Mouse (Mus musculus): ENCODE results near the gene Pitpna. TPM values are rescaled to one million over a fixed set of nuclear protein-coding genes. Genes with fewer than 3 reads are reported as not detected.

Gene Pitpna
- total and polyA plus RNA-seq, 2 experiments from 2014 or later = 90.7 to 109 TPM

DNA sequence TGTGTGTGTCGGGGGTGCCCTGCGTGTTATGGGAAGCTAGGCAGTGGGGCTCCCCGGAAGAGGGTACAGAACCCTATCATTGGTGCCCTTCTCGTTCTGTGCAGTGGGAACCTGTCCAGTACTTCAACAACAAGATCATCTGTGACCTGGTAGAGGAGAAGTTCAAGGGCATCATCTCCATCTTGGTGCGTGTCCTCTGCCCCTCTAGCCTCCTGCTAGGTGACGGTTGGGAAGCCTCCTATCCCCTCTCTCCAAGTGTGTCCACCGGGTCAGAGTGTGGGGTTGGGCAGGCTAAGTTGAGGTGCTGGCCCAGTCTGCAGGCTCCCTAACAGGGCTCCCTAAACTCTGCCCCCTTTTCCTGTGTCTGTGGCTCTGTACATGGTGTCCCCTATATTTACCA is 74.2 kb downstream of the Pitpna start:
- Histone ChIP-seq H3K4me2 (ENCODE audit: low read depth, low read length) (no peak overlapping the region), H3K36me3 (ENCODE audit: insufficient read depth, low read length) (peaks cover 23% of the 10 kb centered on the region; the same call in 1 of the 2 replicates), H3K4me3 (ENCODE audit: low read length) (no peak overlapping the region), H3K27me3 (ENCODE audit: insufficient read depth, low read length) (no peaks in the 10 kb centered on the region), H3K4me1 (ENCODE audit: insufficient read depth, low read length) (no peaks in the 10 kb centered on the region), H3K27ac (no peak overlapping the region), H3K9me3 (ENCODE audit: low read length) (no peaks in the 10 kb centered on the region), H3K9ac (replicated peaks; ENCODE audit: low read length) (no peak overlapping the region)
- WGBS = 94% methylated on average over 7 of the region's 7 CpGs
- DNase-seq (ENCODE audit: low spot score) = no peak
- ATAC-seq = no peak
- no peak for TF ChIP-seq CTCF (IDR thresholded peaks at IDR 0.05; ENCODE audit: low read depth)

DNA sequence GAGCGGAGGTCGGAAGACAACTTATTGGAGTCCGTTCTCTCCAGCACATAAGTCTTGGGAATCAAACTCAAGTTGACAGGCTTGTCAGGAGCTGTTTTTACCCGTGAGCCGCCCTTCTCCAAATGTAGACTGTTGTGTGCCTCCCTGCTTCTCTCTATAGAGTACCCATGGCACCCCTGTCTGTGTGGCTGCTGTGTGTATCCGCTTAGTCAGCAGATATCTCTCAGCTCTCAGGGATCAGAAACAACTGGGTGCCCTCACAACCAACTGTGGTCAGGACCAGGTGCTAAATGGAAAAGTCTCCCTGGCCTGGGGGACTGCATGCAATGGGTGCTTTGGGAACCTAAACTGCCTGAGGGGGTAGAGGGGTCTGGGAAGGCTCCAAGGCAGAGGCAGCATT is 78.4 kb downstream of the Pitpna start:
- Histone ChIP-seq H3K36me3 (ENCODE audit: insufficient read depth, low read length) (peaks cover 43% of the 10 kb centered on the region; the same call in 1 of the 2 replicates), H3K4me3 (ENCODE audit: low read length) (no peak overlapping the region), H3K27me3 (ENCODE audit: insufficient read depth, low read length) (no peaks in the 10 kb centered on the region), H3K9me3 (ENCODE audit: low read length) (no peaks in the 10 kb centered on the region), H3K27ac (no peak overlapping the region), H3K4me1 (ENCODE audit: insufficient read depth, low read length) (no peaks in the 10 kb centered on the region), H3K4me2 (ENCODE audit: low read depth, low read length) (no peak overlapping the region), H3K9ac (replicated peaks; ENCODE audit: low read length) (no peak overlapping the region)
- 91% methylated on average over 6 of the region's 6 CpGs for WGBS
- DNase-seq (ENCODE audit: low spot score) (no peak), ATAC-seq (no peak)
- no peak for TF ChIP-seq CTCF (IDR thresholded peaks at IDR 0.05; ENCODE audit: low read depth)

DNA sequence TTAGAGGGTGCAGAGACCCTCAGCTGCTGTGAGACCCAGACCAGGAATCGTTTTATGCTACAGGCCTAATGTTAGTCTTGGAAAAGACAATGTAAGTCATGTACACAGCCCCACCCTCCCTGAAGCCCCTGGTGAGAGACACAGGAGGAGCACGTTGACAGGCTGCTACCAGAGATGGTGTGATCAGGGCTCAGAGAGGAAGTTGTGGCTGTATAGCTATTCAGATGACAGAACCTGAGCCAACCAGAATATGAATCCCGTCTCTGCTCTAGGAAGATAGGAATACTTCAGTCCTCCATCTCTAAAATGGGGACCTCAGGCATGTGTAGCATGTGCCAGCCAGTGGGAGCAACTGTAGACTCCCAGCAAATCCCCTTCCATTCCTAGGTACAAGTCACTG is 80.7 kb downstream of the Pitpna start:
- H3K27me3 ChIP-seq (ENCODE audit: insufficient read depth, low read length) = no peaks in the 10 kb centered on the region
- no peaks in the 10 kb centered on the region for H3K9me3 ChIP-seq (ENCODE audit: low read length)
- TF ChIP-seq CTCF (IDR thresholded peaks at IDR 0.05; ENCODE audit: low read depth) = no peak
- no peak overlapping the region for H3K4me2 ChIP-seq (ENCODE audit: low read depth, low read length)
- no peak overlapping the region for H3K4me3 ChIP-seq (ENCODE audit: low read length)
- H3K36me3 ChIP-seq (ENCODE audit: insufficient read depth, low read length) = peaks cover 41% of the 10 kb centered on the region
- H3K4me1 ChIP-seq (ENCODE audit: insufficient read depth, low read length) = no peaks in the 10 kb centered on the region
- ATAC-seq (no peak), DNase-seq (ENCODE audit: low spot score) (no peak)
- H3K9ac ChIP-seq (replicated peaks; ENCODE audit: low read length) = no peak overlapping the region
- 82% methylated on average over 3 of the region's 3 CpGs for WGBS
- no peak overlapping the region for H3K27ac ChIP-seq

DNA sequence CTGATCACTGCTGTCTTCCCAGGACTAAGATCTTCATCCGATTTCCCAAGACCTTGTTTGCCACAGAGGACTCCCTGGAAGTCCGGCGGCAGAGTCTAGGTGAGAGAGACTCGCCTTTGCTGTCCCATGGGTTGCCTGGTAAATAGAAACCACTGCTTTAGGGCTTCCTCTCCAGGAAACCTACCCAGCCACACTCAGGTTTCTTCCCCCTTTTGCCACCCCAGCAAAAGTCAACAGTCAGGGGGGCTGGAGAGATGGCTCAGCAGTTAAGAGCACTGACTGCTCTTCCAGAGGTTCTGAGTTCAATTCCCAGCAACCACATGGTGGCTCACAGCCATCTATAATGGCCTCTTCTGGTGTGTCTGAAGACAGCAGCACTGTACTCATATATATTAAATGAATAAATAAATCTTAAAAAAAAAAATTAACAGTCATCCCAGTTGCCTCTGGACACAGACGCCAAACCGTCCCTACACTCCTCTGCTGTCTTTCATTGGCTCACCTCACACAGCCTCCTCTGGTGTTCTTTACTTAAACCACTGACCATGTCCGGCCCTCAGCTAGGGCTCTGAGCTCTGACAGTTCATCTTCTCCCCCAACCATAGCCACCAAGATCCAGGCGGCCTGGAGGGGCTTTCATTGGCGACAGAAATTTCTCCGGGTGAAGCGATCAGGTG is 81.4 kb downstream of the Pitpna start:
- no peak for TF ChIP-seq CTCF (IDR thresholded peaks at IDR 0.05; ENCODE audit: low read depth)
- Histone ChIP-seq H3K9ac (replicated peaks; ENCODE audit: low read length) (no peak overlapping the region), H3K4me2 (ENCODE audit: low read depth, low read length) (no peak overlapping the region), H3K4me1 (ENCODE audit: insufficient read depth, low read length) (no peaks in the 10 kb centered on the region), H3K27me3 (ENCODE audit: insufficient read depth, low read length) (no peaks in the 10 kb centered on the region), H3K36me3 (ENCODE audit: insufficient read depth, low read length) (peaks cover 41% of the 10 kb centered on the region), H3K27ac (no peak overlapping the region), H3K4me3 (ENCODE audit: low read length) (no peak overlapping the region), H3K9me3 (ENCODE audit: low read length) (no peaks in the 10 kb centered on the region)
- no peak for DNase-seq (ENCODE audit: low spot score)
- ATAC-seq = no peak
- WGBS = 90% methylated on average over 11 of the region's 11 CpGs

DNA sequence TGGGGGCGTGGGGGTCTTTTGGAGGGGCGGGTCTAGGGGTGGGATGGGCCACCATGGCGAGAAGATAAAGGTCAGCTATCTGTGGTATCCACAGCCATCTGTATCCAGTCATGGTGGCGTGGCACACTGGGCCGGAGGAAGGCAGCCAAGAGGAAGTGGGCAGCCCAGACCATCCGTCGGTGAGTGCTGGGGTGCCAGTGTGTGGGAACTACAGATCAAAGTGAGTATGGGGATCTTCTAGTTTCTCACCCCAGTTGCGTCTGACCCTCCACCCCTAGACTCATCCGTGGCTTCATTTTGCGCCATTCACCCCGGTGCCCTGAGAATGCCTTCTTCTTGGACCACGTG is 81.9 kb downstream of the Pitpna start:
- Histone ChIP-seq H3K36me3 (ENCODE audit: insufficient read depth, low read length) (peaks cover 41% of the 10 kb centered on the region), H3K4me2 (ENCODE audit: low read depth, low read length) (no peak overlapping the region), H3K4me1 (ENCODE audit: insufficient read depth, low read length) (no peaks in the 10 kb centered on the region), H3K9ac (replicated peaks; ENCODE audit: low read length) (no peak overlapping the region), H3K27me3 (ENCODE audit: insufficient read depth, low read length) (no peaks in the 10 kb centered on the region), H3K9me3 (ENCODE audit: low read length) (no peaks in the 10 kb centered on the region), H3K27ac (no peak overlapping the region), H3K4me3 (ENCODE audit: low read length) (no peak overlapping the region)
- ATAC-seq (no peak), DNase-seq (ENCODE audit: low spot score) (no peak)
- 90% methylated on average over 12 of the region's 12 CpGs for WGBS
- no peak for TF ChIP-seq CTCF (IDR thresholded peaks at IDR 0.05; ENCODE audit: low read depth)

DNA sequence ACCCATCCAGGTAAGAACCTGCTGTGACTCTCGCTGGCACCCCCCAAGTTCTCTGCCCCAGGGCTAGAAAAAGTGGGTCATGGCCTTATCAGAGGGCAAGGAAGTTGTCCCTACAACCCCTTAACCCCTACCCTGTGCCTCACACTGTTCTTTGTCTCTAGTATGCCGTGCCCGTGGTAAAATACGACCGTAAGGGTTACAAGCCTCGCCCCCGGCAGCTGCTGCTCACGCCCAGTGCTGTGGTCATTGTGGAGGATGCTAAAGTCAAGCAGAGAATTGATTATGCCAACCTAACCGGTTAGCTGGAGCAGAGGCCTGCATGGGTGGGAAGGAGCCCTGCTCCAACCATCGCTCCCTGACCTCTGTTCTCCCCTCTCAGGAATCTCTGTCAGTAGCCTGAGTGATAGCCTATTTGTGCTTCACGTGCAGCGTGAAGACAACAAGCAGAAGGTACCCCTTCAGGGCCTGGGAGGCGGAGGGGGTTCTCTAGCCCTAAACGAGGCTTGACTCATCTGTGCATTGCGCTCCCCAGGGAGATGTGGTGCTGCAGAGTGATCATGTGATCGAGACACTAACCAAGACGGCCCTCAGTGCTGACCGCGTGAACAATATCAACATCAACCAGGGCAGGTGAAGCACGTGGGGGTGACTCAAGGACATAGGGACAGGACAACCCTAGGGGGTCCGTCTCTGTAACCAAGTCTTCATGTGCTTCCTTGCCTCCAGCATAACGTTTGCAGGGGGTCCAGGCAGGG is 83.7 kb downstream of the Pitpna start:
- TF ChIP-seq CTCF (IDR thresholded peaks at IDR 0.05; ENCODE audit: low read depth) = no peak
- Histone ChIP-seq H3K4me2 (ENCODE audit: low read depth, low read length) (no peak overlapping the region), H3K27ac (no peak overlapping the region), H3K9ac (replicated peaks; ENCODE audit: low read length) (no peak overlapping the region), H3K27me3 (ENCODE audit: insufficient read depth, low read length) (no peaks in the 10 kb centered on the region), H3K4me1 (ENCODE audit: insufficient read depth, low read length) (no peaks in the 10 kb centered on the region), H3K36me3 (ENCODE audit: insufficient read depth, low read length) (peaks cover 29% of the 10 kb centered on the region), H3K4me3 (ENCODE audit: low read length) (no peak overlapping the region), H3K9me3 (ENCODE audit: low read length) (no peaks in the 10 kb centered on the region)
- DNase-seq (ENCODE audit: low spot score) (no peak), ATAC-seq (no peak)
- WGBS = 80% methylated on average over 22 of the region's 22 CpGs

DNA sequence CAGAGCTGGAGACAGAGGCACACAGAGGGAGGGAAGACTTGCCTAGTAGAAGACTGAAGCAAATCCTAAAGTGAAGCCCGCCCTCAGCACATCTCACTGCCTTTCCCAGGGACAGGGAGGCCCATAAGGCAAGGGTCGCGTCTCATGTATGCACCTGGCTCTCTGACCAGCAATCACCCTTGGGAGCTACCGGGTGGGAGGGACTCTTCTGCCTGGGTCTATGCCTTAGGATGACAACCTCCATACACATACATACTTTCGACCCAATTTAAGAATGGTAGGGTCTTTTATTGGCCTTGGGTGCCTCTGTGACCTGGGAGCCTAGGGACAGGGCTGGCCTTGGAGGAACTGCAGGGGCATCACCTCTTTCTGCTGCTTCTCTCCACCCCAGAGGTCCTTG is 85.5 kb downstream of the Pitpna start:
- Histone ChIP-seq H3K9me3 (ENCODE audit: low read length) (no peaks in the 10 kb centered on the region), H3K4me2 (ENCODE audit: low read depth, low read length) (no peak overlapping the region), H3K27ac (no peak overlapping the region), H3K4me3 (ENCODE audit: low read length) (no peak overlapping the region), H3K4me1 (ENCODE audit: insufficient read depth, low read length) (no peaks in the 10 kb centered on the region), H3K27me3 (ENCODE audit: insufficient read depth, low read length) (no peaks in the 10 kb centered on the region), H3K36me3 (ENCODE audit: insufficient read depth, low read length) (peaks cover 24% of the 10 kb centered on the region), H3K9ac (replicated peaks; ENCODE audit: low read length) (no peak overlapping the region)
- ATAC-seq = no peak
- DNase-seq (ENCODE audit: low spot score) = no peak
- no peak for TF ChIP-seq CTCF (IDR thresholded peaks at IDR 0.05; ENCODE audit: low read depth)
- 90% methylated on average over 5 of the region's 5 CpGs for WGBS

All from hindbrain, postnatal 0 days (tissue).